Mouse (Mus musculus) hindlimb bud, embryonic 11.5 days (tissue): ENCODE measurements around the gene Crlf2.

Experiments used
- DNase-seq: peaks from one replicate; pipeline ENCODE4 v3.0.0-alpha.2; 2012; ENCODE audit warnings: low read depth, low spot score; ENCODE audit errors: extremely low spot score

The Crlf2 gene

GRCm38 (mm10) chr5:109548712-109549111 is 10.1 kb downstream of the Crlf2 start:
- no peak for DNase-seq

GRCm38 (mm10) chr5:109547112-109547511 is 11.7 kb downstream of the Crlf2 start:
- DNase-seq = no peak

DNA sequence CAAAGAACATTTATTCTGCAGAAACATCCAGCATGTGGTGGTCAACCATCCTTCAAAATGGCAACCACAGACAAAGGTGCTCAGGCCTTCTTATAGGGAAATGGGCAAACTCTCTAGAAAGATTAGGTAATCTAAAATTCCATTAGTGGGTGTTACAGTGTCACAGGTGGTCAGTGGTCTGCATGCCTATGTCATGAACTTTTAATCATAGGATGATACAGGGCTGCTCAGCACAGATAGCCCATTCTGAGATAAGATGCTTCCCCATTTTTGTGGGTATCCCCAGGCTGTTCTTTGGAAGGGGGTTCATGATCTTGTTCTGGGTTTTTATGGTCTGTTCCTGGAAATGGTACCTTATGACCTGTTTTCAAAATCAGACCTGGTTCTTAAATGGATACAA is 49.1 kb downstream of the Crlf2 start:
- no peak for DNase-seq

DNA sequence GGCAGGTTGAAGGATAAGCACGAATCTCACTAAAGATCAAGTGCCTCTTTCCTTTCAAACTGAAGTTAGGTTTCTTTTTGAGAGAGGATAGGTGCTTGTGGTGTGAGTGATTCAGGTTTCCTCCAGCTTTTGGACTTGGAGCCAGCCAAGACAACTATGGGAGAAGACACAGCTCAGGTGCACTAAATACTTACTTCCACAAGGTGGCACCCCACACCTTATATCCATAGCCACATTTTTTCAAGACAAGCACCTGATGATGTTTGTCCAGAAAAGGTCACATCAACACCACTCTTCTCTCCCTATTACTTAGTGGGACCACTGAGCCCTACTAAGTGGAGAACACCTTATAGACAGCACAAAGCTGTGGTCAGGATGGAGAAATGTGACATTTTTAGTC is 52.1 kb downstream of the Crlf2 start:
- DNase-seq = no peak
